Mouse (Mus musculus): ENCODE measurements around the gene Helz.

Helz gene

DNA sequence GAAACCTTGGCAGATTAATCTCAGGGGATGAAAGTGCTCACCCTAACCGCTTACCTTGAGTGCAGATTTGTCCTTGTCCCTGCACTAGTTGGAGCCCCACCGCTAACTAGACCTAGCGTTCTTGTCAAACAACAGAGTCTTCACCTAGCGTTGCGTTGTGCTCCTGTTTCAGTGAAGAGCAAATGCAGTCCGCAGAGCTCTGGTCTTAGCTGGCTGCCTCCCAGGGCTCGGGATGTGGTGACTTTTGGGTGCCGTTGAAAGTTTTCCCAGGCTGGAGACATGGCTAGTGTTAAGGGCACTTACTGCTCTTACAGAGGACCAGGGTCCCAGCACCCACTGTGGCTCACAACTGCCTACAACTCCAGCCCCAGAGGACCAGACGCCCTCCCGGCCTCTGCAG lies 127.5 kb downstream of the Helz start:
- no peak for DNase-seq

DNA sequence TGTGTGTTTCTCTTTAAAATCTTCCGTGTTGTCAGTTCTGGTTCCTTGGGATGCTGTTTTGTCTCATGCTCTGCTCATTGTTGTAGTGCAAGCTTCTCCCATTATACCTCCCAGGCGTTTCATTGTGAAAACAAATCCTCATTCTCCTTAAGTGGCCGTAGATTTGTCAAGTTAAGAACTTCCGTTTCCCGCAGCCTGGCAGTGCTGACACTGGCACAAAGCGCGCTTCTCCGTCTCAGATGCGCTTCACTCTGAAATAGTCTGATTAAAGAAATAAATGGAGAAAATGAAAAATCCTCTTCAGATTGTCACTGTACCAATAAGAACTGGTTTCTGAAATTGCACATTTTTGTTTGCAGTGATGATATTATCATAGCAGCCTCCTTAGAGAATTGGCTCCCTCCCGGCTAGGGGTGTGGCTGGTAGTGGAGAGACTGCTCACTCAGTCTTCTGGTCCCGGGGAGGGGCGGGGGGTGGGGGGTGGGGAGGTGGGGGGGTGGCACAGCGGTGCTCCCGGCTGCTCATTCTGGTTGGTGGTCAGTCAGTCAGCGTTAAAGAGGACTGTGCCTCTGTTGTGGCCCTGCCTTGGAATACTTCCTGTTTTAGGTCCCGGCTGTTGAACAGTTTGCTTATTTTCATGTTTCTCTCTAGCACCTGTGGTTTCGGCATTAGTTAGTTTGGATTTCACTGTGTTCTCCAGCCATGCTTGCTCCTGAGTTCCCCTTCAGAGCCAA lies 128.6 kb downstream of the Helz start:
- DNase-seq = no peak

DNA sequence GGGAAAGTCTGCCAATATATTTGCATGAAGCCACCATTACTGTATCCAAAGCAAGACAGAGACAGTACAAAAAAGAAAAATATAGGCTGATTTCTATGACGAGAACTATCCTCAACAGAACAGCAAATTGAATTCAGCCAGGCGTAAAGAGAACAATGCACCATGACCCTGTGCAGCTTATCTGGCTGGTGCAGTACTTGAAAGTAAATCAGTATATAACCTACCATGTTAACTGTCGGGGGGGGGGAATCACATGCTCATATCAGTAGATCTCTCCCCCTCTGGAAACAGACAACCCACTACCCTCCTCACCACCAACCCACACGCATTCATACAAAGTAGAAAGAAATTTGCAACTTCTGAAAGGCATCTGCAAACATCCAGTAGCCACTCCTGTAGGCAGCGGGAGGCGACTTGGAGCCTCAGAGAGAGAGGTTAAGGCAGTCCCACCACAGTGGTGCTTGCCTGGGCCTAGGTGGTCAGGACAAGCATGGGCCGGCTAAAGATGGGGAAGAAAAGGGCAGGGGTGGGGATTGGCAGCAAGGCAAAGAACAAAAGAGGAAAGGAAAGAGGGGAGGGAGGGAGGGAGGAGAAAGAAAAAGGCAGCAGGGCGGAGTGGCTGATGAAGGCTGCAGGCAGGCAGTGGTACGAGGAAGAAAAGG lies 135.1 kb downstream of the Helz start:
- DNase-seq = no peak

DNA sequence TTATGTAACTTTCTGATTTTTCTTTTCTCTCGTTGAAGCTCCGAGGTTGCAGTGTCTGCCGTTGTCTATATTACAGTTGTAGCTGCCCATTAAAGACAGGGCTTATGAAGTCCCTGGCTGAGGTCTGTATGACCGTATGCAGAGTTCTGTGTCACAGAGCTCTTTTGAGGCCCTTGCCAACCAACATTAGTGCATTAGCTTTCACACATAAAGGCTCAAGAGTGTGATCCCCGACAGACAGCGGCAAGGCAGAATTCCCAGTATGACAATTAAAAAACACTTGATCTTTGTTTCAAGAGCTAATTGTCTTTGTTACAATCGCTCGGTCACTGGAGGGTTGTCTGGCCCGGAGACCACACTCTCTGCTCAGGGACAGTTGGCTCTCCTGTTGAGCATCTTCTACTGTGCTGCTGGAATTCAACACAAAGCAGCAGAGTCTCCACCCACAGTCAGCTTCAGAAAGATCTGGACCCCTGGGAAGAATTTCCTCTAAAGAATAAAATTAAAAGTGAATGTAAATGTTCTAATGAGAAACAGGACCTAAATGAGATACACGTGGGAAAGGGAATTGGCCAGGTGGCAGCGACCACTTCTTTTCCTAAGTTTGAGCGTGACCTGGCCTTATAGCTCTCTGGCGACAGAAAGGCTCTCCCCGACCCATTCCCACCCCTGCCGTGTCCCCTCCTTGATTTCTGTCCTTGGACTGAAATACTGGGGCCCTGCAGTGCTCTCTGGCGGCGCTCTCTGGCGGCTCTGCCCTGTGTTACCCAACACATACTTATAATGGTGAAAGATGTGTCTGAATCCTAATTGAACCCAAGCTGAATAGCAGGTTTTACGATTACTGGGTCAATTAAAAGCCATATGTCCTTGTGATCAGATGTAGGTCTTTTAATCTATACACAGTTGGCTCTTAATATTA lies 136.1 kb downstream of the Helz start:
- peak in 1 of 2 experiments; percentile 22 for DNase-seq

DNA sequence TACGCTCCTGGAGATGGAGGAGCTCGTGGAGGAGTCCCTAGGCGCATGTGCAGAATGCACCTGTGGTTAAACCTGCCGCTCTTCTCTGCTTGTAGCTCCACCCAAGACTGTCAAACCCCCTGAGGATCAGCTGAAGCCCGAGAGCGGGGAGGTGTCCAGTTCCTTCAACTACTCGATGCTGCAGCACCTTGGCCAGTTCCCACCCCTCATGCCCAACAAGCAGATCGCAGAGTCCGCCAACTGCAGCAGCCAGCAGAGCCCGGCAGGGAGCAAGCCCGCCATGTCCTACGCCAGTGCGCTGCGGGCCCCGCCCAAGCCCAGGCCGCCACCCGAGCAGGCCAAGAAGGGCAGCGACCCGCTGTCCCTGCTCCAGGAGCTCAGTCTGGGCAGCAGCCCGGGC lies 138.6 kb downstream of the Helz start:
- DNase-seq = no peak

DNA sequence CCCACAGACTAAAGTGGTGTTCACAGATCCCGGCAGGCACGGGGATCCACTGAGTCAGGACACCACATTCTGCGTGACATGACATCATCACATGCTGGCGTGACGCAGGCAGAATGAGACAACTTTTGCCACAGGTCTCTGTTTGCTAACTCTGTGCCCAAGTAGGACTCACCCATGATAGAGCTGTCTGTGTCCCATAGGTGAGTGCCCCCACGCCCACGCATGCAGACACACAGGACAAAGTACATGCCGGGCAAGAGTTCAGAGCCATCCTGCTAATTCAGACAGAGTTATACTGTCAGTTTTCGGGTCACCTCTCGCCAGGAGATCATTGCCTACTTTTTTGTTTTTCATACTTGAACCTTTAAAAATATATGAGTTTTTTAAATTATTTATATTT lies 140.8 kb downstream of the Helz start:
- no peak for DNase-seq

DNA sequence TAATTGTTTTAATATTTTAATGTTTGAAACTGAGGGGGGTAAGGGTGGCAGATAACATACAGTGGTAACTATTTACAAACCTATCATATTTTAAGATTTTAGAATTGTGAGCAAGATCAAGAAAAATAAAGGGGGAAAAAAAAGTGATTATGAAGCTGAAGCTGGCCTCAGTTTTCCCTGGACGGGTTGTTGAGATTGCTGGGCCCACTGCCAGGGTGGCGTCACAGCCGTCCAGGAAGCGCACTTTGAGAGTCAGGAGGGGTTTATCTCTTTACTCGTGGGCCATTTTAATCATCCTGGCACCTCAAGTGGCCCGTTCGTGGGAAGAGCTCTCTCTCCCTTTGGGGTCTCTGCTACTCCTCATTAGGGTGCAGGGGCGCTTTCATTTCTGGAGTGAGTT lies 143.8 kb downstream of the Helz start:
- DNase-seq = peak in 1 of 2 experiments; percentile 31

DNA sequence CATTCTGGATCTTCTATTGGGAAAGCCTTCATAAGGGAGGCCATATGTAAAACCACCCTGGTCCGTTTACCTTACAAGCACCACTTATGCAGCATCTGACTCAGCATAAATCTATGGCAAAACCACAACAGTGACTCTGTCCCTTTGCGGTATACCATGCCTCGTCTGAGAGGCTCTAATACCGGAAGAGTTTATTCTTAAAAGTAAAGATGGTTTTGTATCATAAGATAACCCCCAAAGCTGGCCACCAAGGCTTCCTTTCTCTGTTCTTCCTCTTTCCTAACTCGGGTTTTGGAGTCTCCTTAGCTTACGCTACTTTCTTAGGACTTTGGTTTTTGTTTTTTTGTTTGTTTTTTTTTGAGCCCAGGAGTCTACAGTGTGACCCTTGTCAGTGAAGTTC lies 145.6 kb downstream of the Helz start:
- no peak for DNase-seq

DNA sequence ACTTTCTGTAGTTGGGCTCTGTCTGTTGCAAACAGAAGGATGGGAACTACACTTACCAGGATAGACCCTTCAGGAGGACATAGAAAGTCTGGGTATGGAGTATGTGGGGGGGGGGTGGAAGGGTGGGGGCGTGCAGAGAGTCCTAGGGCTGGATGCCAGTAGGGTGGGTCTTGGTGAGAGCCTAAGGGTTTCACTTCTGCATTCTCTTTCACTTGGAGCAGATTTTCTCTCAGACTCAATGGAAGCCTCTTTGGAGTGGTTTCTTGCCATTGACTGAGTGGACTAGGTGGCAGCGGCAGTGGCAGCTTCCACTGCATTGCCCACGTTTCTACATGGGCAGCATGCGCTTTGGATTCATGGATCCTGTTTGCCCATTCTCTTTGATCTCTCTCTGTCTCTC lies 152.2 kb downstream of the Helz start:
- no peak for DNase-seq

DNA sequence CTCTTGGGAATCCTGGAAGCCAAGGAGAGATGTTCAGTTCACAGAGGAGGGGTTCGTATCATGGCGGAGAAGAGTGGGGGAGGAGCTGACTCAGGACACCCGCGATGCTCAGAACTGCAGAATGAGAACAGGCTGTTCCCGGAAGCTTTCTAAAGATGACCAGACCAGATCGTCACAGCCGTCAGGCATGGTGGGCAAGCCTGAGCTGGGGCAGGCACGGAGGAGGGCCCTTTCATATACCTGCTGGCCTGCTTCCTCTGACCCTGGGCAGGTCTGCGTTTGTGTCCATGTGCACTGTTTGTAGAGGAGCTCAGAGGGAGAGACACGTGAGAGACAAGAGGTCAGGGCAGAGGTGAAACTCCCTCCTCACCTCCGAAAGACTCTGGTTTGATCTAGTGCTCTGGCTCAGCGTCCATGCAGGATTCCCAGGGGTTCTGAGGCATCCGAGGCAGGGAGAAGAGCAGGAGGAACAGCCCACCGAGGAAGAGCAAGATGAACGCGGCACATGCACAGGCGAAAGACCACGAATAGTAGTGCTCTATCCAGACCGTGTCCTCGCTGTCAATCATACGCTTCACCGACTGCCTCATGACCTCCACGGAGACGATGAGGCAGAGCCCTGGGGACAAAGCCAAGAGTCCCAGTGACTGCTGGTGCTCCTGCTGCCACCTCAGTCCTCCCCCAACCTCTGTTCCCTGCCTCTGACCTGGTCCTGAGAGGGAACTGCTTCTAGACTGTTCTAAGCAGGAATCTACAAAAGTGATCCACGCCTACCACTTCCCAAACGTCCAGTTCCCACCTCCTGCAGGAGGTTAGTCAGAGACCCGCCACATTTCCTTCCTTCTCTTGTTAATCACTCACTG lies 155.8 kb downstream of the Helz start:
- DNase-seq = peak; percentile 25 to 42

DNA sequence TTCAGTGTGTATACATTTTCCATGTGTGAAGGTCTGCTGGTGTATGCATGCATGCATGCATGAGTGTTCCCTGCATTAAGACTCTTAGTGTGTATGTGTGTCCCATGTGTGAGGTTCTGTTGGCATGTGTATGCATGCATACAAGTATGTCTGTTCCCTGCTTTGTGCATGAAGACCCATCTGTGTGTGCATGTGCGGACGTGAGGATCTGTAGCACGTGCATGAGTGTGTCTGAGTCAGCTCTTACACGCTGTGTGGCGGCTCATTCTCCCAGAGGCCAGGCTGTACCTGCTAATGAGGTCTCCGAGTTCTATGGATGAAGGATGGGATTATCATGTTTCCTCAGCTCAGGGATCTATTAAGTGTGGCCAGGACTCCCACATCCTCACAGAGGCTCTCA lies 157.3 kb downstream of the Helz start:
- DNase-seq = peak in 1 of 2 experiments; percentile 15

DNA sequence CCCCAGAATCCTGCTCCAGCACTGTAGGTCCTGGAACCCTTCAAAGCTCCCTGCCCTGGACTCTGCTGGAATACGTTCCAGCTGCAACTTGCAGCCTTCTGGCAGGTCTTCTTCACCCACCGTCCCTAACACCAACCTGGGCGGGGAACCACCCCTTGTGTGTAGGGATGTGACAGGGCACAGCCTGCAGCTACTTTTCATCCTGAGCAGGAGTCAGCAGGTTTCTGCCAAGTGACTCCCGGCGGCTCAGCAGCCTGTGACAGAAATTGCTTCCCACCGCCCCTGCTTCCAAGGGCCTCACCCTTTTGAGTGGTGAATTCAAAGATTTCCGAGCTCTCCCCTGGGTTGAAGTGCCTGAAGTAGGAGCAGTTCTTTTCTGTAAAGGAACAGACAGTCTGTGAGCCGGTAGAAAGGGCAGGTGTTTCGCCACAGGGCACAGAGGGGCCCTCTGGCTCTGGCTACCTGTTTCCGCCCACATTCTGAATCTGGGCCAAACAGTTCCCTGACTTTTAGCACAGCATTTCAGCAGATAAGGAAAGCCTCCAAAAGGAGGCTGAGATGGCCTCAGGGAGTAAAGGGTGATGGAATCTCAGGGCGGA lies 157.8 kb downstream of the Helz start:
- DNase-seq = peak; percentile 50 to 67

DNA sequence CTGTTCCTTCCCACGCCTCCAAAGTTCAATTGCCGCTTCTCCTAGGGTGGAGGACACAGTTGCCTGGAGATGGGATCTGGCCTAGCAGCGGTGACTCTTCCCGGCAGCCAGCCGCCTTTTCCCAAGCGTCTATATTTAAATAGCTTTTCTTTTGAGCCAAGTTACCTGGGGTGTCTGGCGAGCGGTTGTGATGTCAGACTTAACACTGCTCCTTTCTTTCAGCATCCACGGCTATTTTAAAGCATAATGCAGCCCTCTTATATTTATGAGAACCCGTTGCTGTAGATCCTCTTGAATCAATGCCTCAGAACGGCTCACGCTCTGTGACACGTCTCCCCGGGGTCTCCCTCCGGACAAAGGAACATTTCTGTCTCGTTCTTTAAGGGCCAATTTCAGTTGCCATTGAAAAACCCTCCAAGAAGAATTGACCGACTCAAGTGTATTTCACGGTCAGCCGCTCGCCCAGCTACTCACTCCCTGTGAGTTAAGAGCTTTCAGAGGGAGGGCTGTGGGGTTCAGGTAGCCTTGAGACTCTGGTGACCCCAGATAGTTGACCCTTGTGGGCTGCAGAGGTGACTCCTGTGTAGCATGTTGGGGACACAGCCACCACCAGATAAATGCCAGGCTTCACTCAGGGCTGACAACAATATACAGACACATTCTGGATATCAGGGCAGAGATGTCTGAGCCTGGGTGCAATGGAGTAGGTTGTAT lies 160.3 kb downstream of the Helz start:
- peak in 1 of 2 experiments; percentile 42 for DNase-seq

DNA sequence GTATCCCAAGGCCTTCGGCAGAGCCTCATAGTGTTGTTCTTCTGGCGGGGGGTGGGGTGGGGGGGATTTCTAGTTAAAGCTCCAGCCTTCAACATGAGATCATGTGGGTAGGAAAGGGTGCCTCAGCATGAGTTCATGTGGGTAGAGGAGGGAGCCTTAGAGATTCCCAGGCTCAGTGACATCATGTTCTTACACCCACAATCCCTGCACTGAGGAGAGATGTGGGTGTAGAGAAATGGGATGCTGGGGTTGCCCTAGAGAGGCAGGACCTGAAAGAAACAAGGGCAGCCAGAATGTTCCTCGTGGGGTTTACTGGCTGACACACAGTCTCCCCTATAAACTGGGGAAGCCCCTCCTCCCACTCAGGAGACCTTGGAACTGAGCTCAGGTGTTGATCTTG lies 162.6 kb downstream of the Helz start:
- no peak for DNase-seq

DNA sequence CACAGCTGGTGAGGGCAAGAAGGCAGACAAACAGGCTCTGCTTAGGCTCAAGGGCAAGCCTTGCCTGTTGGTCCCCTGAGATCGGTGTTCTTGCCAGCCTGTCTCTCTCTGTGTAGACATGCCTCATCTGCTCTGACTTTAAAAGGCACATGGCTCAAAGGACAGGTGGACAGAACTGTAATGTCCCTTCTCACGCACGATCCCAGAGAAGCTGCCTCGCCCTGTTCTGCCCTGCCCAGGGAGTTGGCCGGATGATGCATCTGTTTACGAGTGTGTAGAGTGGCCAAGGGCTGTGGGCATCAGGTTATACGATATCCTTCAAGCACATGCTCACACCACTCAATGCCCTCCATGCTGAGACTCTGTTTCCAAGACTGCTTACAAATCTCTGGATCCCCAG lies 166.6 kb downstream of the Helz start:
- DNase-seq = no peak

DNA sequence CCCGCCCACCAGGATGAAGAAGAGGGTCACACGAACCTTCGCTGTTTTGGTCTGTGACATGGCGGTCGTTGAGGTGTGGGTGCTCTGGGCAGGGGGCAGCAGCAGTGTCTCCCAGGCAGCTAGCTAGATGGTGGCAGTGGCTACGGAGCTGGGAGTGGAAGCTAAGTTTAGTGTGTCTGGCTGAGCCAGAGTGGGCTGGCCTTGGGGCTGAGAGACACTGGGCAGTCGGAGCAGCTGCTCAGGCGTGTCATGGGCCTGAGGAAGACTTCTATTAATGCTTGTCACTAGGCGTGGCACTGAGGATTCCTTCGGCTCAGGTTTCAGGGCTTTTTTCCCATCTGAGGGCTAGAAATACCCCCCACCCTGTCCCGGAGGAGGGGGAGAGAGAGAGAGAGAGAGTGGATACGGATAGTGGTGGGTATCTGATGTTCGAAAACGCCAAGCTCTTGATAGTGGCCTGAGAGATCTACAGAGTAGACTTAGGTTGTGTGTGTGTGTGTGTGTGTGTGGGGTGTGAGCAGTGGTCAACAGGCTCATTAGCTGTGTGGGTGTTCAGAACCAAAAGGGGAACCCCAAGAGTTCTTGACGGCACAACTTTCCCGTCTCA lies 168.7 kb downstream of the Helz start, which contains the start of gene Cacng1:
Gene Cacng1, minus strand, starts transcription at position 191 of the 607 bp plus-strand sequence.
- no peak for DNase-seq

DNA sequence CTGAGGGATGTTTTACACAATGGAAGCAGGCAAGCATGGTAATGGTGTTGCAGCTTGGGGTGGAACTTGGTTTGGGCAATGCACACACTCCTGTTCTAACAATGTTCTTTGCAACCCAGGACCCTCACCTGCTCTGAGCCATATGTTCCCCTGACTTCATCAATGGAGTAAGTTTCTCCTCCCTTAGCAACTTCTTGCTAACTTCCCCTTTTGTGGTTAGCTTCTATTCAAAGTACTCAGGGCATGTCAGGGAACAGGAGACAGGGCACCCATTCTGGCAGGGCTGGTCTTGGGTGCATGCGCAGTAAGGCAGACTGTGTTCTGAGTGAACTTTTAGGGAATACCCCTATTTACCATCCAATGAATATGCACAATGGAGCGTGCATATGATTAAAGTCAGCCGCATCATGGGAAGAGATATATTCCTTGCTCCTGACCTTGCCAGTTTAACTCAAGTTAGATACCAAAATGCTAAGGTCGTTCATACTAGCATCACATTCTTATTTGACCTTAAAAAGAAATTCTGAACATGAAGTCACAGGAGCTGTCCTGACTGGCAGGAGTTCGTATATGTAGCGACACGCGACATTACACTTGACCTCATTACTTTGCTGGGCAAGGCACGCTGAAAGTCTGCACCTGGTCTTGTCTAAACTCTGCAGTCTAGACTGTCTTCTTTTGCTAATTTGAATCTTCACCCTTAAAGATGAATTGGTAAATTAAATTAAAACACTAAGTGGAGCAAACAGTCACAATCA lies 172.7 kb downstream of the Helz start:
- no peak for DNase-seq

DNA sequence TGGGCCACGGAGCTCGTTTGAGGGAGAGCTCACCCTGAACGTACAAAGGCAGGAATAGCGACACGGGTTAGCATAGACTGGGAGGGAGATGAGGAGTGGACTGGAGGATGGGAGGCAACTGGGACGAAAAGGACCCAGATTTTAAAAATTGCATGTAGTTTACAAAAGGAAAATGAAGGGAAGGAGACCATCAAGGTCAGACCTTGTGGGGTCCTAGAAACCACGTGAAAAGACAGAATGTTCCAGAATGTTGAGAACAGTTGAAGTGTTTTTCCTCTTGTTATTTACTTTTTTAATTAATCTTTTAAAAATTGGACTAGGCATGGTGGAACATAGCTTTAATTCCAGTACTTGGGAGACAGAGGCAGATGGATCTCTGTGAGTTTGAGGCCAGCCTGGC lies 173.3 kb downstream of the Helz start:
- DNase-seq = no peak

DNA sequence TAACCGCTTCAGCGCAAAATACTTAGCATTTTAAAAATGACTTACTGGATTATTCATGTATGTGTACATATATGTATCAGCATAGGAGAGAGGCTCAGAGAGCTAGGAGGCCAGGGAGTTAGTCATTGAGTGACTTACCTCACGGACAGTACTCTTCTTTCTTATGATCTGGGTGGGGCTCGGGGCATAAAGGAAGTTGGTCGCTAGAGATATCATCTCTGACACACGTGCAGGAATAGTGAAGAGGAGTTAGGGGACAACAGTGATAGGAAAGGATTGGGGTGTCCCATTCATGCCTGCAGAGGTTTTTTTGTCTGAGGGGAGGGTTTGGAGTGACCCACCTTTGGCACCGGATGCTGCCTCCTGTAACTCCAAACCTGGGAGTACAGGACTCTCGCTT lies 176.9 kb downstream of the Helz start:
- DNase-seq = no peak

Data from cerebellum, postnatal 14 days (tissue).